Mouse (Mus musculus): ENCODE results near the gene Nps.

Gene Nps

GRCm38 (mm10) chr7:135271011-135271410 is 12.5 kb downstream of the Nps start:
- no peaks in the 10 kb centered on the region for H3K27me3 ChIP-seq (ENCODE audit: control insufficient read depth, insufficient read depth, low read length, poor library complexity, severe bottlenecking)
- DNase-seq (ENCODE audit: low read depth, low spot score), result no peak
- no peaks in the 10 kb centered on the region for H3K36me3 ChIP-seq (ENCODE audit: control insufficient read depth, insufficient read depth, low read length, poor library complexity, severe bottlenecking)

GRCm38 (mm10) chr7:135283212-135283611 is 24.7 kb downstream of the Nps start:
- Histone ChIP-seq H3K27me3 (ENCODE audit: control insufficient read depth, insufficient read depth, low read length, poor library complexity, severe bottlenecking) (no peaks in the 10 kb centered on the region), H3K36me3 (ENCODE audit: control insufficient read depth, insufficient read depth, low read length, poor library complexity, severe bottlenecking) (no peaks in the 10 kb centered on the region)
- DNase-seq (ENCODE audit: low read depth, low spot score), result no peak

- no peak for DNase-seq (ENCODE audit: low read depth, low spot score)
- Histone ChIP-seq H3K36me3 (ENCODE audit: control insufficient read depth, insufficient read depth, low read length, poor library complexity, severe bottlenecking) (no peaks in the 10 kb centered on the region), H3K27me3 (ENCODE audit: control insufficient read depth, insufficient read depth, low read length, poor library complexity, severe bottlenecking) (no peaks in the 10 kb centered on the region)
Measured at GRCm38 (mm10) chr7:135289976-135290375, 31.5 kb downstream of the Nps start.

GRCm38 (mm10) chr7:135291646-135292236 is 33.2 kb downstream of the Nps start:
- Histone ChIP-seq H3K36me3 (ENCODE audit: control insufficient read depth, insufficient read depth, low read length, poor library complexity, severe bottlenecking) (no peaks in the 10 kb centered on the region), H3K27me3 (ENCODE audit: control insufficient read depth, insufficient read depth, low read length, poor library complexity, severe bottlenecking) (no peaks in the 10 kb centered on the region)
- no peak for DNase-seq (ENCODE audit: low read depth, low spot score)

- Histone ChIP-seq H3K27me3 (ENCODE audit: control insufficient read depth, insufficient read depth, low read length, poor library complexity, severe bottlenecking) (no peaks in the 10 kb centered on the region), H3K36me3 (ENCODE audit: control insufficient read depth, insufficient read depth, low read length, poor library complexity, severe bottlenecking) (no peaks in the 10 kb centered on the region)
- no peak for DNase-seq (ENCODE audit: low read depth, low spot score)
Measured at GRCm38 (mm10) chr7:135294498-135294897, 36.0 kb downstream of the Nps start.

- DNase-seq (ENCODE audit: low read depth, low spot score), result no peak
- no peaks in the 10 kb centered on the region for H3K36me3 ChIP-seq (ENCODE audit: control insufficient read depth, insufficient read depth, low read length, poor library complexity, severe bottlenecking)
Measured at GRCm38 (mm10) chr7:135304496-135304895, 46.0 kb downstream of the Nps start.

More at GRCm38 (mm10) chr7:135304496-135304895, 46.0 kb downstream of the Nps start:
- no peaks in the 10 kb centered on the region for H3K27me3 ChIP-seq (ENCODE audit: control insufficient read depth, insufficient read depth, low read length, poor library complexity, severe bottlenecking)

Measured in splenic B cell, adult 2 months (primary cell).